Mouse (Mus musculus): ENCODE measurements around the gene Adrm1. TPM values are rescaled to one million over a fixed set of nuclear protein-coding genes. Genes with fewer than 3 reads are reported as not detected.

Gene Adrm1
- polyA plus RNA-seq, 1 experiment from 2014 or later = 142 TPM

DNA sequence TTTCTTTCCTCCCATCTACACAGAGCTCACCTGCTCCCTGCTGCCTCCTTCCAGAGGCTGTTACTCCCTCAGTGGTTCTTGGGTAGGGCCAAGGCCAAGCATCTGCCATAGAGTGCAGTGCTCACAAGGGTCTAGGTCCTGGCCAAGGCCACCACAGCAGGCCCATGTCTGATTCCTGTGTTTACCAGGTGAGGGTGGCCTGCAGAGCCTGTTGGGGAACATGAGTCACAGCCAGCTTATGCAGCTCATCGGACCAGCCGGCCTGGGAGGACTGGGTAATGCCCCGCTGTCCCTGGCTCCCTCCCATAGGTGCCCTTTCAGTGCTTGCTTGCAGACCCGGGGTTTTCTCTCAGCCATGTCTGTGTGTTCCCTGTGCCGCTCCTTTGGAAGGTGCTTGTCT, 2.8 kb downstream of the Adrm1 start:
- Histone ChIP-seq H3K36me3 (ENCODE audit: control insufficient read depth, insufficient read depth) (peaks cover 57% of the 10 kb centered on the region), H3K4me2 (replicated peaks; ENCODE audit: low read depth) (no peak overlapping the region), H3K27ac (ENCODE audit: low read depth, low read length) (no peak overlapping the region), H3K27me3 (replicated peaks; ENCODE audit: control insufficient read depth, insufficient read depth, low read length) (no peaks in the 10 kb centered on the region), H3K4me1 (replicated peaks; ENCODE audit: control insufficient read depth, insufficient read depth, low read length) (no peaks in the 10 kb centered on the region), H3K4me3 (ENCODE audit: low read depth, low read length) (no peak overlapping the region), H3K9ac (ENCODE audit: low read depth, low read length) (0 out of 2 replicates have a peak overlapping the region, but pooled peaks have one; percentile 7), H3K9me3 (ENCODE audit: control insufficient read depth) (no peaks in the 10 kb centered on the region)
- no peak for ATAC-seq
- no peak for TF ChIP-seq CTCF (IDR thresholded peaks at IDR 0.05; ENCODE audit: low read depth)
- 91% methylated on average over 5 of the region's 5 CpGs for WGBS

DNA sequence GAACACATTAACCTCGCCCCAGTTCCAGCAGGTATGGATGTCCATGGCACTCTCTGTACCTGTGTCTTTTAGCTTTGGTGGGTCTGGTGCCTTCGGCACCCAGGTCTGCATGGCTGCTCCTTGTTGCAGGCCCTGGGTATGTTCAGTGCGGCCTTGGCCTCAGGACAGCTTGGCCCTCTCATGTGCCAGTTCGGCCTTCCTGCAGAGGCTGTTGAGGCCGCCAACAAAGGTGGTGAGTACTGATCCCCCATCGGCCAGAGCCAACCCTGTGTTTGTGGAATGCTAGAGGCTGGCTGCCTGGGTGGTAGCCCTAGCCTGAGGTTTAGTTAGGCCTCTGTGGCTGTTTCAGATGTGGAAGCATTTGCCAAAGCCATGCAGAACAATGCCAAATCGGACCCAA, 4.4 kb downstream of the Adrm1 start:
- whole genome bisulfite sequencing = 88% methylated on average over 7 of the region's 7 CpGs
- Histone ChIP-seq H3K9ac (ENCODE audit: low read depth, low read length) (no peak overlapping the region), H3K9me3 (ENCODE audit: control insufficient read depth) (no peaks in the 10 kb centered on the region), H3K4me3 (ENCODE audit: low read depth, low read length) (no peak overlapping the region), H3K27me3 (replicated peaks; ENCODE audit: control insufficient read depth, insufficient read depth, low read length) (no peaks in the 10 kb centered on the region), H3K4me2 (replicated peaks; ENCODE audit: low read depth) (no peak overlapping the region), H3K36me3 (ENCODE audit: control insufficient read depth, insufficient read depth) (peaks cover 73% of the 10 kb centered on the region), H3K27ac (ENCODE audit: low read depth, low read length) (no peak overlapping the region), H3K4me1 (replicated peaks; ENCODE audit: control insufficient read depth, insufficient read depth, low read length) (no peaks in the 10 kb centered on the region)
- no peak for ATAC-seq
- TF ChIP-seq CTCF (IDR thresholded peaks at IDR 0.05; ENCODE audit: low read depth) = no peak

DNA sequence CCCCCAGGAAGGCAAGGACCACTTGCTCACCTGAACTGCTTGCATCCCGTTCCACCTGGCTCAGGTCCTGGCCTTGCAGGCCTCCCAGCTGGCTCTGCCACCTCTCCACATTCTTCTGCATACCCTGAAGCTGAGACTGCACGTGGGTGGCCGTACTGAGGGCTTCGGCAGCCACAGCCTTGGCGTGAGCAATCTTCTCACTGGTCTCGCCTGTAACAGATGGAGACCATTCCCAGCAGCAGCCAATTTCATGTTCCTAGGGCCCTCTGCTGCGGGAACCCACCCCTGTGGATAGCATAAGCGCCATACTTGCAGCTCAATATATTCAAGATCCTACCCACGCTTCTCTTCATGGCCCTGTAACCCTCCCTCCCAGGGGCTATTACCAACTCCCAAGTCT, 10.3 kb downstream of the Adrm1 start:
- H3K36me3 ChIP-seq (ENCODE audit: control insufficient read depth, insufficient read depth) = peaks cover 47% of the 10 kb centered on the region
- no peak overlapping the region for H3K4me2 ChIP-seq (replicated peaks; ENCODE audit: low read depth)
- no peaks in the 10 kb centered on the region for H3K4me1 ChIP-seq (replicated peaks; ENCODE audit: control insufficient read depth, insufficient read depth, low read length)
- H3K9me3 ChIP-seq (ENCODE audit: control insufficient read depth) = no peaks in the 10 kb centered on the region
- ATAC-seq = no peak
- H3K4me3 ChIP-seq (ENCODE audit: low read depth, low read length) = no peak overlapping the region
- no peak overlapping the region for H3K9ac ChIP-seq (ENCODE audit: low read depth, low read length)
- H3K27ac ChIP-seq (ENCODE audit: low read depth, low read length) = no peak overlapping the region
- H3K27me3 ChIP-seq (replicated peaks; ENCODE audit: control insufficient read depth, insufficient read depth, low read length) = no peaks in the 10 kb centered on the region
- TF ChIP-seq CTCF (IDR thresholded peaks at IDR 0.05; ENCODE audit: low read depth) = no peak
- WGBS = 76% methylated on average over 9 of the region's 9 CpGs

DNA sequence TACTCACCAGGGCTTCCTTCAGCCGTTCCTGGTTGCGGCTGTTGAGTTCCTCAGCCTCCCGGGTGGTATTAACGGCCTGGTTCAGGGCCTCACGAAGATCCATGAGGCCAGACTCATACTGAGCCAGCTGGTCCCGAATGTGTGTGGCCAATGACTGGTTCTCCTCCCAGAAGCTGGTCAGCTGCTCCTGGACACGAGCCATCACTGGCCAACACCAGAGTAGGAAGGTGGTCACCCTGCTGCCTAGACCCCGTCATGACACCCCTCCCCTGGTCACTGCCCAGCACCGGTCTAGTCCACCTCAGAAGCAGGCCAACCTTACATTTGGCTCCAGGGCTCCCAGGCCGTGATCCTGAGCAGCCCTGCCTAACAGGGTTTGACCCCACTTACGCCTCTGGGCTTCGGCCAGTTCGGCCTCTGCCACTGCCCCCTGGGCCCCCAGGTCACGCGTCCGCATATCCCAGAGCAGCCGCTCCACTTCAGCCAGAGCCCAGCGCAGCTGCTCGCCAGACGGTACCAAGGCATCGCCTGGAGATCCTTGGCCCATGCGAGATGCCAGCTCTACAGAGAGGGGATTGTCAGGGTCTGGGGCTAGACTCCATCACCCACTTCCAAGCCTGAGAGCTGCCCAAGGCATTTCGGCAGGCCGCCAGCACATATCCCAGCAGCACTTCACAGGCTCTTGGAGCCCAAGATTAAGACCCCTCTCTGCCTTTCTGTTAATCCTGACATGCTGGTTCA, 12.9 kb downstream of the Adrm1 start:
- WGBS = 89% methylated on average over 24 of the region's 24 CpGs
- peaks cover 23% of the 10 kb centered on the region for H3K36me3 ChIP-seq (ENCODE audit: control insufficient read depth, insufficient read depth)
- ATAC-seq = no peak

DNA sequence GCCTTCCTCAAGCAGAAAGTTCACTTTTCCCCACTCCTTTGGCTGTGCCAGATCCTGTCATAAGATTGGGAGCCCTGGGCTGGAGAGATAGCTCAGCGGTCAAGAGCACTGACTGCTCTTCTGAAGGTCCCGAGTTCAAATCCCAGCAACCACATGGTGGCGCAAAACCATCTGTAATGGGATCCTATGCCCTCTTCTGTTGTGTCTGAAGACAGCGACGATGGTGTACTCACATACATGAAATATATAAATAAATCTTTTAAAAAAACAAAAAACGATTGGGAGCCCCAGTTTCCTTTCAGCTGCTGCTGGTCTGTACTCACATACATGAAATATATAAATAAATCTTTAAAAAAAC, 13.4 kb downstream of the Adrm1 start:
- Histone ChIP-seq H3K27ac (ENCODE audit: low read depth, low read length) (no peak overlapping the region), H3K27me3 (replicated peaks; ENCODE audit: control insufficient read depth, insufficient read depth, low read length) (no peaks in the 10 kb centered on the region), H3K4me2 (replicated peaks; ENCODE audit: low read depth) (no peak overlapping the region), H3K4me3 (ENCODE audit: low read depth, low read length) (no peak overlapping the region), H3K9me3 (ENCODE audit: control insufficient read depth) (no peaks in the 10 kb centered on the region), H3K36me3 (ENCODE audit: control insufficient read depth, insufficient read depth) (peaks cover 21% of the 10 kb centered on the region; the same call in 1 of the 2 replicates), H3K9ac (ENCODE audit: low read depth, low read length) (no peak overlapping the region), H3K4me1 (replicated peaks; ENCODE audit: control insufficient read depth, insufficient read depth, low read length) (no peaks in the 10 kb centered on the region)
- WGBS = 75% methylated on average over 6 of the region's 6 CpGs
- ATAC-seq = no peak
- TF ChIP-seq CTCF (IDR thresholded peaks at IDR 0.05; ENCODE audit: low read depth) = peak; percentile 28

More for the DNA sequence above, 12.9 kb downstream of the Adrm1 start:
- no peak overlapping the region for H3K9ac ChIP-seq (ENCODE audit: low read depth, low read length)
- H3K27ac ChIP-seq (ENCODE audit: low read depth, low read length) = no peak overlapping the region
- no peak overlapping the region for H3K4me3 ChIP-seq (ENCODE audit: low read depth, low read length)
- no peaks in the 10 kb centered on the region for H3K4me1 ChIP-seq (replicated peaks; ENCODE audit: control insufficient read depth, insufficient read depth, low read length)
- no peak overlapping the region for H3K4me2 ChIP-seq (replicated peaks; ENCODE audit: low read depth)
- no peaks in the 10 kb centered on the region for H3K27me3 ChIP-seq (replicated peaks; ENCODE audit: control insufficient read depth, insufficient read depth, low read length)
- no peak for TF ChIP-seq CTCF (IDR thresholded peaks at IDR 0.05; ENCODE audit: low read depth)
- no peaks in the 10 kb centered on the region for H3K9me3 ChIP-seq (ENCODE audit: control insufficient read depth)

DNA sequence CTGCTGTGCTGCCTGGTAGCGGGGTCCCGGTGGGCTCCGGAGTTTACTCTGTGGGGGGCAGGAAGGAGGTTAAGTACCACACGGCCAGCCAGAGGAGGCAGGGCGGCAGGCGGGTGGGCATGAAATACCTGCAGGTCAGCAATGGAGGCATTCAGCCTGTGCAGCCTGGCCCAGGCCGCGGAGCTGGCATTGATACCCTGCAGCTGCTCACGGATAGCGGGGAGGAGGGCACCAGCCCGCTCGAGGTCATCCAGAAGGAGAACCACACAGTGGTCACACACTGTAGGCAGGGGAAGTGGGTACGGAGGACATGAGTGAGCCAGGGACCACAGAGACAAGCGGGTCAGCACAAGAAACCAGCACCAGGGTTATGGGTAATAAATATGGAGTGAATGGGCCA, 14.4 kb downstream of the Adrm1 start:
- Histone ChIP-seq H3K9ac (ENCODE audit: low read depth, low read length) (no peak overlapping the region), H3K9me3 (ENCODE audit: control insufficient read depth) (no peaks in the 10 kb centered on the region), H3K36me3 (ENCODE audit: control insufficient read depth, insufficient read depth) (peaks cover 11% of the 10 kb centered on the region; the same call in 1 of the 2 replicates), H3K4me3 (ENCODE audit: low read depth, low read length) (no peak overlapping the region), H3K4me2 (replicated peaks; ENCODE audit: low read depth) (no peak overlapping the region), H3K27ac (ENCODE audit: low read depth, low read length) (no peak overlapping the region), H3K4me1 (replicated peaks; ENCODE audit: control insufficient read depth, insufficient read depth, low read length) (no peaks in the 10 kb centered on the region), H3K27me3 (replicated peaks; ENCODE audit: control insufficient read depth, insufficient read depth, low read length) (no peaks in the 10 kb centered on the region)
- WGBS = 92% methylated on average over 14 of the region's 14 CpGs
- no peak for TF ChIP-seq CTCF (IDR thresholded peaks at IDR 0.05; ENCODE audit: low read depth)
- ATAC-seq = no peak
